Mouse (Mus musculus): ENCODE data around the gene Psme3.

GRCm38 (mm10) chr11:101323609-101324008 lies 7.6 kb downstream of the Psme3 start:
- TF ChIP-seq ZC3H11A (IDR thresholded peaks at IDR 0.05; ENCODE audit: borderline replicate concordance, low read depth, low read length) (peak; percentile 68; the same call in 1 of the 2 replicates), MAFK (IDR thresholded peaks at IDR 0.05; ENCODE audit: insufficient read depth, low read depth, low read length) (no peak), CHD2 (IDR thresholded peaks at IDR 0.05; ENCODE audit: low read depth, low read length) (no peak)
